ENCODE assay signal across 20 mouse cellular contexts in the genomic region with DNA sequence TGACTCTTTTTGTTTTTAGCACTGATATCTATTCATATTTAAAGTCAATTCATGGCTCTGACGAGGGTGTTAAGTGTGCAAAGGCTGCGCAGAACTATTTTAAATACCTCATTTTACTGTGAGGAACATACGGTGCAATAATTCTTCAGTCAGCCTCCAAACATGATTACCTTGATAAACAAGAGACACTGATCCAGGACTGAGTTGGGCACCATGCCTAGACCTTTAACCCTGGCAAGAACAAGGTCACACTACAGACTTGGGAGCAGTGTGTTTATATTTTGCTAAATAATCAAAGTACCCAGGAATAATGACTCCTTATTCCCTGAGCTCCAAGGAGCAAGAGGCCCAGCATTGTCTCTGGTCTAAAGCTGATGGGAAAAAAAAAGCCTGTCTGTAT.
DNase-seq lines count a peak whose midpoint lies in the region; ATAC-seq and TF ChIP-seq lines count a peak whose summit lies in the region.
"Had no signal": no experiment of that assay in that cellular context is flagged by ENCODE, and none has a peak within 500 bp of the region (broad histone marks: within the 10 kb centered on the region; RNA-seq: fewer than 3 reads in every experiment).

No protein-coding gene starts in this region.

- peaks cover 10% of the 10 kb centered on the region; the same call in 1 of the 2 replicates for H3K4me1 ChIP-seq in liver, adult 2 months (ENCODE audit: control insufficient read depth, insufficient read depth, low read length)
- H3K4me1 ChIP-seq in liver, postnatal 0 days (ENCODE audit: insufficient read depth): 0 out of 2 replicates have a peak, but pooled peaks cover 6% of the 10 kb centered on the region
- no peaks in the 10 kb centered on the region for H3K4me1 ChIP-seq in intestine, embryonic 16.5 days (ENCODE audit: control insufficient read depth, insufficient read depth, low read length)
- H3K4me1 ChIP-seq: hindbrain, embryonic 12.5 days had no signal

- no peak overlapping the region for H3K4me3 ChIP-seq in liver, adult 2 months (ENCODE audit: insufficient read depth, low read depth, low read length)
- no peak overlapping the region for H3K4me3 ChIP-seq in liver, postnatal 0 days (ENCODE audit: low read depth, low read length)
- H3K4me3 ChIP-seq in intestine, embryonic 16.5 days (ENCODE audit: low read length): no peak overlapping the region
- H3K4me3 ChIP-seq: embryonic facial prominence, embryonic 10.5 days; forebrain, embryonic 13.5 days; heart, embryonic 10.5 days; hindbrain, embryonic 12.5 days had no signal

- peak; percentile 35 for DNase-seq in adrenal gland, adult 2 months
- DNase-seq in adrenal gland, postnatal 4 days (ENCODE audit: low spot score in 2 of 2): no peak
- peak; percentile 93 for DNase-seq in liver, adult 2 months (ENCODE audit: extremely low read depth, low read depth, low spot score)
- no peak for DNase-seq in liver, postnatal 0 days
- DNase-seq in adrenal gland, adult 8-10 months: peak; percentile 23
- DNase-seq in adrenal gland, postnatal 25 days: peak; percentile 22
- DNase-seq in cerebellum, adult 11-12 months: no peak
- DNase-seq: cerebellum, adult 18-20 months; cerebellum, adult 9-11 months; forebrain, postnatal 0 days; gastrocnemius, postnatal 25 days; heart, postnatal 10 days; heart, postnatal 4 days had no signal

- no peak overlapping the region for H3K9ac ChIP-seq in liver, adult 2 months (ENCODE audit: low read depth, low read length)
- no peak overlapping the region for H3K9ac ChIP-seq in liver, postnatal 0 days (replicated peaks)
- no peak overlapping the region for H3K9ac ChIP-seq in intestine, embryonic 16.5 days (ENCODE audit: low read depth, low read length)
- H3K9ac ChIP-seq: forebrain, embryonic 13.5 days; forebrain, postnatal 0 days; hindbrain, embryonic 12.5 days had no signal

- no peaks in the 10 kb centered on the region for H3K27me3 ChIP-seq in liver, adult 2 months (ENCODE audit: control insufficient read depth, insufficient read depth, low read length)
- no peaks in the 10 kb centered on the region for H3K27me3 ChIP-seq in liver, postnatal 0 days (ENCODE audit: insufficient read depth, low read length)
- H3K27me3 ChIP-seq in intestine, embryonic 16.5 days (replicated peaks; ENCODE audit: control insufficient read depth, insufficient read depth, low read length): no peaks in the 10 kb centered on the region
- H3K27me3 ChIP-seq: forebrain, embryonic 13.5 days; hindbrain, embryonic 12.5 days had no signal

- no peaks in the 10 kb centered on the region for H3K79me2 ChIP-seq in liver, adult 2 months (ENCODE audit: control insufficient read depth, insufficient read depth, low read length)

- no peak overlapping the region for H3K27ac ChIP-seq in liver, adult 2 months (replicated peaks; ENCODE audit: insufficient read depth, low read depth, low read length)
- no peak overlapping the region for H3K27ac ChIP-seq in liver, postnatal 0 days (ENCODE audit: low read depth)
- H3K27ac ChIP-seq in intestine, embryonic 16.5 days (ENCODE audit: low read length): no peak overlapping the region
- H3K27ac ChIP-seq: embryonic facial prominence, embryonic 10.5 days; forebrain, embryonic 13.5 days; heart, embryonic 10.5 days; hindbrain, embryonic 12.5 days had no signal

- 34% methylated on average over 3 of the region's 3 CpGs for WGBS in liver, adult 2 months
- WGBS in liver, postnatal 0 days (ENCODE audit: insufficient replicate concordance): 80% methylated on average over 3 of the region's 3 CpGs
- WGBS in intestine, embryonic 16.5 days: 77% methylated on average over 3 of the region's 3 CpGs

- TF ChIP-seq EP300 in liver, postnatal 0 days (IDR thresholded peaks at IDR 0.05; ENCODE audit: low read depth): no peak

- H3K4me2 ChIP-seq in liver, postnatal 0 days (ENCODE audit: low read depth, low read length): no peak overlapping the region
- H3K4me2 ChIP-seq in intestine, embryonic 16.5 days (ENCODE audit: low read depth, low read length): no peak overlapping the region
- H3K4me2 ChIP-seq: forebrain, embryonic 13.5 days; hindbrain, embryonic 12.5 days had no signal

- no peaks in the 10 kb centered on the region for H3K9me3 ChIP-seq in liver, postnatal 0 days (ENCODE audit: low read length)
- no peaks in the 10 kb centered on the region for H3K9me3 ChIP-seq in intestine, embryonic 16.5 days (ENCODE audit: control insufficient read depth, low read length)
- H3K9me3 ChIP-seq: embryonic facial prominence, embryonic 10.5 days; forebrain, embryonic 13.5 days; heart, embryonic 10.5 days; hindbrain, embryonic 12.5 days had no signal

- TF ChIP-seq POLR2A in liver, adult 2 months (IDR thresholded peaks at IDR 0.05; ENCODE audit: extremely low read depth, insufficient read depth, low read length): no peak

- no peaks in the 10 kb centered on the region for H3K36me3 ChIP-seq in liver, adult 2 months (ENCODE audit: control insufficient read depth, insufficient read depth, low read length)
- 0 out of 2 replicates have a peak, but pooled peaks cover 5% of the 10 kb centered on the region for H3K36me3 ChIP-seq in liver, postnatal 0 days (replicated peaks; ENCODE audit: insufficient read depth, low read length)
- no peaks in the 10 kb centered on the region for H3K36me3 ChIP-seq in intestine, embryonic 16.5 days (ENCODE audit: control insufficient read depth, insufficient read depth, low read length)
- H3K36me3 ChIP-seq: embryonic facial prominence, embryonic 10.5 days; hindbrain, embryonic 12.5 days had no signal

- no peak for ATAC-seq in liver, postnatal 0 days
- no peak for ATAC-seq in intestine, embryonic 16.5 days
- ATAC-seq: forebrain, embryonic 13.5 days; forebrain, postnatal 0 days; hindbrain, embryonic 16.5 days; inflammation-experienced regulatory T-cells, adult 6 months had no signal

- TF ChIP-seq CTCF in liver, adult 2 months (IDR thresholded peaks at IDR 0.05; ENCODE audit: low read depth, low read length): no peak
- TF ChIP-seq CTCF in liver, postnatal 0 days (IDR thresholded peaks at IDR 0.05; ENCODE audit: low read depth): no peak

Comparison
In these comparisons a context has a peak if more than half of its experiments do, and no peak if none do; other contexts are left out.
1. DNase-seq: peak in adrenal gland, adult 2 months (single experiment), liver, adult 2 months (single experiment), adrenal gland, adult 8-10 months (single experiment) and adrenal gland, postnatal 25 days (single experiment); none in adrenal gland, postnatal 4 days (0 of 2), liver, postnatal 0 days (single experiment) and cerebellum, adult 11-12 months (single experiment).